22 mouse cellular contexts compared by ENCODE assay signal in genomic region chr7:125864026-125864425, GRCm38 (mm10).
DNase-seq lines count a peak whose midpoint lies in the region; ATAC-seq and TF ChIP-seq lines count a peak whose summit lies in the region.
"Had no signal": no experiment of that assay in that cellular context is flagged by ENCODE, and none has a peak within 500 bp of the region (broad histone marks: within the 10 kb centered on the region; RNA-seq: fewer than 3 reads in every experiment).

No protein-coding gene starts in this region.

- 15% methylated on average over 1 of the region's 1 CpGs for WGBS in intestine, embryonic 14.5 days
- 62% methylated on average over 1 of the region's 1 CpGs for WGBS in intestine, postnatal 0 days
- WGBS in lung, embryonic 14.5 days: 45% methylated on average over 1 of the region's 1 CpGs
- WGBS in neural tube, embryonic 11.5 days: 66% methylated on average over 1 of the region's 1 CpGs

- no peak for ATAC-seq in intestine, embryonic 14.5 days (replicated peaks; ENCODE audit: low FRiP score, low TSS enrichment, low read depth)
- ATAC-seq in intestine, postnatal 0 days: no peak
- peak; percentile 41 for ATAC-seq in lung, embryonic 14.5 days (ENCODE audit: insufficient read depth)
- ATAC-seq in neural tube, embryonic 11.5 days (ENCODE audit: insufficient read depth, low FRiP score, low TSS enrichment): no peak
- ATAC-seq: forebrain, embryonic 15.5 days had no signal

- H3K9me3 ChIP-seq in intestine, embryonic 14.5 days (ENCODE audit: control insufficient read depth, low read length): no peaks in the 10 kb centered on the region
- no peaks in the 10 kb centered on the region for H3K9me3 ChIP-seq in intestine, postnatal 0 days (ENCODE audit: control insufficient read depth)
- H3K9me3 ChIP-seq in lung, embryonic 14.5 days (ENCODE audit: low read depth, low read length): no peaks in the 10 kb centered on the region
- no peaks in the 10 kb centered on the region for H3K9me3 ChIP-seq in neural tube, embryonic 11.5 days (ENCODE audit: control insufficient read depth, low read length)
- H3K9me3 ChIP-seq: embryonic facial prominence, embryonic 10.5 days; forebrain, embryonic 15.5 days; limb, embryonic 15.5 days; midbrain, embryonic 12.5 days; neural tube, embryonic 12.5 days had no signal

- TF ChIP-seq CTCF in intestine, postnatal 0 days (IDR thresholded peaks at IDR 0.05; ENCODE audit: low read depth): no peak
- no peak for TF ChIP-seq CTCF in lung, embryonic 14.5 days (IDR thresholded peaks at IDR 0.05; ENCODE audit: low read depth)

- no peak for DNase-seq in intestine, embryonic 14.5 days (ENCODE audit: low spot score)
- DNase-seq in lung, embryonic 14.5 days: peak; percentile 62
- no peak for DNase-seq in lung, postnatal 4 days
- DNase-seq in neural tube, embryonic 11.5 days (ENCODE audit: low spot score): no peak
- DNase-seq in neural tube, embryonic 10.5 days (ENCODE audit: extremely low spot score, low spot score): no peak
- no peak for DNase-seq in adipocyte (ENCODE audit: low spot score)
- DNase-seq: adrenal gland, adult 8-10 months; cerebellum, adult 11-12 months; cerebellum, postnatal 10 days; kidney, adult 18-20 months; layer of hippocampus, adult 9-11 months; right cerebral cortex, adult 18-20 months; right cerebral cortex, postnatal 4 days; thymus, postnatal 14 days had no signal

- no peak overlapping the region for H3K4me2 ChIP-seq in intestine, embryonic 14.5 days (ENCODE audit: low read length)
- no peak overlapping the region for H3K4me2 ChIP-seq in intestine, postnatal 0 days (replicated peaks; ENCODE audit: low read depth)
- no peak overlapping the region for H3K4me2 ChIP-seq in lung, embryonic 14.5 days
- H3K4me2 ChIP-seq in neural tube, embryonic 11.5 days (ENCODE audit: low read depth): no peak overlapping the region
- H3K4me2 ChIP-seq: forebrain, embryonic 15.5 days; heart, embryonic 11.5 days; limb, embryonic 15.5 days; midbrain, embryonic 12.5 days; neural tube, embryonic 12.5 days had no signal

- H3K4me1 ChIP-seq in intestine, embryonic 14.5 days (replicated peaks; ENCODE audit: control insufficient read depth, insufficient read depth, low read length): peaks cover 20% of the 10 kb centered on the region
- no peaks in the 10 kb centered on the region for H3K4me1 ChIP-seq in intestine, postnatal 0 days (replicated peaks; ENCODE audit: control insufficient read depth, insufficient read depth, low read length)
- no peaks in the 10 kb centered on the region for H3K4me1 ChIP-seq in lung, embryonic 14.5 days (ENCODE audit: insufficient read depth)
- H3K4me1 ChIP-seq in neural tube, embryonic 11.5 days (ENCODE audit: control insufficient read depth, insufficient read depth, low read length): peaks cover 23% of the 10 kb centered on the region
- H3K4me1 ChIP-seq: forebrain, embryonic 15.5 days; limb, embryonic 15.5 days had no signal

- no peak overlapping the region for H3K4me3 ChIP-seq in intestine, embryonic 14.5 days (ENCODE audit: low read depth, low read length)
- no peak overlapping the region for H3K4me3 ChIP-seq in intestine, postnatal 0 days (ENCODE audit: low read depth, low read length)
- H3K4me3 ChIP-seq in lung, embryonic 14.5 days (ENCODE audit: low read depth, low read length): no peak overlapping the region
- H3K4me3 ChIP-seq in neural tube, embryonic 11.5 days (ENCODE audit: low read depth, low read length): no peak overlapping the region
- H3K4me3 ChIP-seq: embryonic facial prominence, embryonic 10.5 days; forebrain, embryonic 15.5 days; limb, embryonic 15.5 days; midbrain, embryonic 12.5 days; neural tube, embryonic 12.5 days had no signal

- peak overlapping the region; percentile 3; the same call in 1 of the 2 replicates for H3K27ac ChIP-seq in intestine, embryonic 14.5 days (ENCODE audit: low read depth)
- no peak overlapping the region for H3K27ac ChIP-seq in intestine, postnatal 0 days (ENCODE audit: low read depth, low read length)
- H3K27ac ChIP-seq in lung, embryonic 14.5 days (ENCODE audit: low read depth): peak overlapping the region; percentile 9; the same call in 1 of the 2 replicates
- H3K27ac ChIP-seq in neural tube, embryonic 11.5 days (ENCODE audit: low read depth, low read length): peak overlapping the region; percentile 79; the same call in 1 of the 2 replicates
- H3K27ac ChIP-seq: embryonic facial prominence, embryonic 10.5 days; forebrain, embryonic 15.5 days; limb, embryonic 15.5 days; liver, embryonic 14.5 days; midbrain, embryonic 12.5 days had no signal

- H3K36me3 ChIP-seq in intestine, embryonic 14.5 days (ENCODE audit: control insufficient read depth, insufficient read depth, low read length): no peaks in the 10 kb centered on the region
- H3K36me3 ChIP-seq in intestine, postnatal 0 days (ENCODE audit: control insufficient read depth, insufficient read depth): peaks cover 21% of the 10 kb centered on the region
- peaks cover 5% of the 10 kb centered on the region; the same call in 1 of the 2 replicates for H3K36me3 ChIP-seq in lung, embryonic 14.5 days (ENCODE audit: insufficient read depth)
- no peaks in the 10 kb centered on the region for H3K36me3 ChIP-seq in neural tube, embryonic 11.5 days (ENCODE audit: control insufficient read depth, insufficient read depth, low read length)
- H3K36me3 ChIP-seq: embryonic facial prominence, embryonic 10.5 days had no signal

- no peaks in the 10 kb centered on the region for H3K27me3 ChIP-seq in intestine, embryonic 14.5 days (replicated peaks; ENCODE audit: control insufficient read depth, insufficient read depth, low read length)
- no peaks in the 10 kb centered on the region for H3K27me3 ChIP-seq in intestine, postnatal 0 days (replicated peaks; ENCODE audit: control insufficient read depth, insufficient read depth, low read length)
- H3K27me3 ChIP-seq in lung, embryonic 14.5 days (ENCODE audit: insufficient read depth, low read length): no peaks in the 10 kb centered on the region
- H3K27me3 ChIP-seq in neural tube, embryonic 11.5 days (ENCODE audit: control insufficient read depth, insufficient read depth, low read length): no peaks in the 10 kb centered on the region
- H3K27me3 ChIP-seq: forebrain, embryonic 15.5 days; limb, embryonic 15.5 days; midbrain, embryonic 12.5 days; neural tube, embryonic 12.5 days had no signal

- no peak overlapping the region for H3K9ac ChIP-seq in intestine, embryonic 14.5 days (ENCODE audit: low read length)
- H3K9ac ChIP-seq in intestine, postnatal 0 days (ENCODE audit: low read depth, low read length): no peak overlapping the region
- no peak overlapping the region for H3K9ac ChIP-seq in lung, embryonic 14.5 days
- H3K9ac ChIP-seq in neural tube, embryonic 11.5 days (ENCODE audit: low read length): no peak overlapping the region
- H3K9ac ChIP-seq: forebrain, embryonic 15.5 days; limb, embryonic 15.5 days; liver, embryonic 14.5 days; midbrain, embryonic 12.5 days; neural tube, embryonic 12.5 days had no signal
